Mouse (Mus musculus): ENCODE data around the gene Rgs13.

- TF ChIP-seq GATA1 (IDR thresholded peaks at IDR 0.05; ENCODE audit: borderline replicate concordance, low read length) (no peak), TAL1 (conservative IDR thresholded peaks at IDR 0.05; ENCODE audit: low read depth, low read length) (no peak)
Observed at GRCm38 (mm10) chr1:144206281-144207061, 29.3 kb upstream of the Rgs13 start.

Measured in G1E (cell line).